Mouse (Mus musculus) CD4-positive, CD25-positive, alpha-beta regulatory T cell, adult 2 months (primary cell): ENCODE measurements around the gene Nova2.
A peak's percentile ranks its signal among the peaks of the same experiment; 100 is the strongest.

Experiments used
- DNase-seq: peaks from one replicate; pipeline ENCODE4 v3.0.0-alpha.2; 2012; ENCODE audit warnings: low read depth, low spot score

The Nova2 gene

GRCm38 (mm10) chr7:18986503-18986902 lies 60.8 kb downstream of the Nova2 start:
- no peak for DNase-seq

- DNase-seq, result no peak
Measured at GRCm38 (mm10) chr7:18987100-18987499, 61.4 kb downstream of the Nova2 start, which contains the start of gene Nanos2. Gene Nanos2 (plus strand): TSS chr7:18987400.

GRCm38 (mm10) chr7:18987747-18988146 lies 62.1 kb downstream of the Nova2 start:
- no peak for DNase-seq

- DNase-seq, result no peak
Measured at GRCm38 (mm10) chr7:18988780-18989179, 63.1 kb downstream of the Nova2 start.

GRCm38 (mm10) chr7:18989995-18990394 lies 64.3 kb downstream of the Nova2 start:
- DNase-seq, result peak; percentile 28

GRCm38 (mm10) chr7:18990601-18991295 lies 65.1 kb downstream of the Nova2 start, which contains the start of gene Mypop:
Gene Mypop (plus strand): TSS chr7:18991245.
- DNase-seq, result peak; percentile 100

- peak; percentile 50 for DNase-seq
Measured at GRCm38 (mm10) chr7:18991660-18992293, 66.1 kb downstream of the Nova2 start.

- DNase-seq, result peak; percentile 30
Measured at GRCm38 (mm10) chr7:18992294-18992675, 66.6 kb downstream of the Nova2 start.

GRCm38 (mm10) chr7:18993036-18993435 lies 67.3 kb downstream of the Nova2 start:
- DNase-seq, result no peak

GRCm38 (mm10) chr7:18998835-18999234 lies 73.1 kb downstream of the Nova2 start:
- peak; percentile 42 for DNase-seq

GRCm38 (mm10) chr7:19000421-19000820 lies 74.7 kb downstream of the Nova2 start:
- peak; percentile 29 for DNase-seq

GRCm38 (mm10) chr7:19001066-19001806 lies 75.5 kb downstream of the Nova2 start:
- peak; percentile 91 for DNase-seq

GRCm38 (mm10) chr7:19001807-19002085 lies 76.1 kb downstream of the Nova2 start:
- DNase-seq, result no peak

GRCm38 (mm10) chr7:19002115-19002514 lies 76.4 kb downstream of the Nova2 start:
- DNase-seq, result no peak

- peak; percentile 84 for DNase-seq
Measured at GRCm38 (mm10) chr7:19002848-19003498, 77.3 kb downstream of the Nova2 start.

- DNase-seq, result peak; percentile 95
Measured at GRCm38 (mm10) chr7:19003902-19004630, 78.4 kb downstream of the Nova2 start, which contains the start of gene Irf2bp1. Gene Irf2bp1 (plus strand): TSS chr7:19004044.

GRCm38 (mm10) chr7:19004631-19005079 lies 79.0 kb downstream of the Nova2 start:
- no peak for DNase-seq

- no peak for DNase-seq
Measured at GRCm38 (mm10) chr7:19005417-19006121, 79.9 kb downstream of the Nova2 start.

- DNase-seq, result peak; percentile 90
Measured at GRCm38 (mm10) chr7:19006476-19006875, 80.8 kb downstream of the Nova2 start.
